Mouse (Mus musculus): Measurements from ENCODE around the gene Atp1b2. TPM values are rescaled to one million over a fixed set of nuclear protein-coding genes. Genes with fewer than 3 reads are reported as not detected.

Gene Atp1b2
- total and polyA plus RNA-seq, 2 experiments from 2014 or later: 15.1 to 23.7 TPM

DNA sequence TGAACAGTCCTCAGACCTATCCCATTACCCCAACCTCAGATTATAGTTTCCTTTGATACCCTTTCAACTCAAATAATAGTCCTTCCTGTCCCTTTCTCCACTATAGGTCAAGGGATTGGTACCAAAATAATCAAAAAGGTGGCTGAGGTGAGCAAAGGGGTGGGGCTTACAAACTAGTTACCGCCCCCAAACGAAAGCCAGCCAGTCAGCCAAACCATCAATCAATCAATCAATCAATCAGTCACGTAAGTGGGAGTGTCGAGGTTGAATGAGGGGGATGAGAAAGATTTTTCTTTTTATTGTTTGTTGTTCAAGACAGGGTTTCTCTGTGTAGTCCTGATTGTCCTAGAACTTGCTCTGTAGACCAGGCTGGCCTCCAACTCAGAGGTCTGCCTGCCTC lies 17.3 kb upstream of the Atp1b2 start:
- H3K4me3 ChIP-seq (ENCODE audit: low read depth, low read length): no peak overlapping the region
- no peak overlapping the region for H3K27ac ChIP-seq (ENCODE audit: low read depth)
- ATAC-seq (ENCODE audit: insufficient read depth, low read depth): no peak
- H3K4me1 ChIP-seq (ENCODE audit: control insufficient read depth, insufficient read depth): peaks cover 11% of the 10 kb centered on the region
- no peaks in the 10 kb centered on the region for H3K36me3 ChIP-seq (replicated peaks; ENCODE audit: control insufficient read depth, insufficient read depth, low read length)
- DNase-seq (ENCODE audit: low spot score): no peak
- TF ChIP-seq CTCF (IDR thresholded peaks at IDR 0.05; ENCODE audit: low read depth) (no peak), EP300 (IDR thresholded peaks at IDR 0.05; ENCODE audit: low read depth) (no peak)
- no peak overlapping the region for H3K4me2 ChIP-seq (ENCODE audit: low read depth, low read length)
- WGBS: 69% methylated on average over 4 of the region's 4 CpGs
- no peaks in the 10 kb centered on the region for H3K9me3 ChIP-seq (replicated peaks; ENCODE audit: control insufficient read depth, low read length)
- H3K9ac ChIP-seq (replicated peaks; ENCODE audit: low read depth, low read length): no peak overlapping the region
- H3K27me3 ChIP-seq (ENCODE audit: control insufficient read depth, insufficient read depth, low read length): no peaks in the 10 kb centered on the region

DNA sequence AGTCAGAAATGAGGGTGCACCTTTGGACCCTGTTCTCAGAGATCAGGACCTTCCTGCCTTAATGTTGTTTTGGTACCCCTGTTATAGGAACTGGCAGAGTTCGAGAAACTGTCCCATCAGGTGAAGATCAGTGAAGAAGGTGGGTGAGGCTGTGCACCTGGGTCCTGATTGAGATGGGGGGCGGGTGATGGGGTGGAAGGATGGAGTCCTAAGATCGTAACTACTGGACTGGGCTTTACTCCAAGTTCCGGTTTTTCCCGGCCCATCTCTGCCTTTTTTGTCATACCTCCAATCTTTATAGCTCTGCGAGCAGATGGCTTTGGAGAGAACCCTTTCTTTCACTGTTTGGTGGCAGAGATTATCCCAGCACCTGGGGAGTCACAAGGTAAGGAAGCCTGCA lies 16.7 kb upstream of the Atp1b2 start:
- ATAC-seq (ENCODE audit: insufficient read depth, low read depth): no peak
- peak overlapping the region; percentile 58; the same call in 1 of the 2 replicates for H3K27ac ChIP-seq (ENCODE audit: low read depth)
- TF ChIP-seq EP300 (IDR thresholded peaks at IDR 0.05; ENCODE audit: low read depth) (no peak), CTCF (IDR thresholded peaks at IDR 0.05; ENCODE audit: low read depth) (no peak)

DNA sequence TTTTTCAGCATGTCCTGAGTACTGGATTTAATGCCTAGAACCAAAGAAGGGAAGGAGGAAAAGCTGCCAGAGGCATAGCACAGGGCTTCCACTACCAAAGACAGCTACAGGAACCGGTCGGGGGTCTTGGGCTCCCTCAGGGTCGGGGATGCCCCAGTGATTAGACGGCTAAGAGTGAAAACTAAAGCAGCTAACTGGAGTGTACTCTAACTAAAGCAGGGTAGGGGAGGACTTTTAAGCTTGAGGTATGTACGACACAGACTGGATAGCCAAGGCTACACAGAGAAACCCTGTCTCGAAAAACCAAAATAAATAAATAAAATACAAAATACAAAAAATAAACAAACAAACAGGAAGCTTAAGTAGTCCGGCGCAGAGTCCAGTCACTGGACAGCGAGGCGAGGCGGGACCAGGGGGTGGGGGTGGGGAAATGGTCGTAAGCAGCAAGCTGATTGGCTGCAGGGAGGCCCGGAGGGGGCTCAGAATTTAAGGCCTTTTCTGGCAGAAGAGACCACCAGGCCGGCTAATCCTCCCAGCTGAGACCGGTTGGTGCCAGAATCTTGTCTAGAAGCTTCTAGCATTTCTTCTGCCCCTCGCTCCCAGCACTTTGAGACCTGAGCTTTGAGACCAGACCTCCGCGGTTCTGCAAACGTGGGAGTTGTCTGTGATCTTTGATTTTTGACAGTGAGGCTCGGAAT lies 16.0 kb upstream of the Atp1b2 start, which contains the start of gene Sat2:
TSS of gene Sat2 (plus strand) at position 454 of the 698 bp plus-strand sequence.
- peak; percentile 85 for ATAC-seq (ENCODE audit: insufficient read depth, low read depth)
- H3K9me3 ChIP-seq (replicated peaks; ENCODE audit: control insufficient read depth, low read length): no peaks in the 10 kb centered on the region
- H3K4me1 ChIP-seq (ENCODE audit: control insufficient read depth, insufficient read depth): peaks cover 11% of the 10 kb centered on the region
- WGBS: under 1% methylated on average over 20 of the region's 20 CpGs
- H3K27me3 ChIP-seq (ENCODE audit: control insufficient read depth, insufficient read depth, low read length): no peaks in the 10 kb centered on the region
- H3K9ac ChIP-seq (replicated peaks; ENCODE audit: low read depth, low read length): peak within 1 kb of the TSS; percentile 76
- no peak for TF ChIP-seq EP300 (IDR thresholded peaks at IDR 0.05; ENCODE audit: low read depth)
- no peak for TF ChIP-seq CTCF (IDR thresholded peaks at IDR 0.05; ENCODE audit: low read depth)
- no peaks in the 10 kb centered on the region for H3K36me3 ChIP-seq (replicated peaks; ENCODE audit: control insufficient read depth, insufficient read depth, low read length)
- peak within 1 kb of the TSS; percentile 71 for H3K4me3 ChIP-seq (ENCODE audit: low read depth, low read length)
- peak within 1 kb of the TSS; percentile 58 for H3K27ac ChIP-seq (ENCODE audit: low read depth)
- H3K4me2 ChIP-seq (ENCODE audit: low read depth, low read length): peak within 1 kb of the TSS; percentile 80
- DNase-seq (ENCODE audit: low spot score): peak; percentile 74

More for the DNA sequence above, 16.7 kb upstream of the Atp1b2 start:
- Histone ChIP-seq H3K4me2 (ENCODE audit: low read depth, low read length) (peak overlapping the region; percentile 80), H3K36me3 (replicated peaks; ENCODE audit: control insufficient read depth, insufficient read depth, low read length) (no peaks in the 10 kb centered on the region), H3K9me3 (replicated peaks; ENCODE audit: control insufficient read depth, low read length) (no peaks in the 10 kb centered on the region), H3K9ac (replicated peaks; ENCODE audit: low read depth, low read length) (peak overlapping the region; percentile 76), H3K4me3 (ENCODE audit: low read depth, low read length) (peak overlapping the region; percentile 71), H3K4me1 (ENCODE audit: control insufficient read depth, insufficient read depth) (peaks cover 11% of the 10 kb centered on the region), H3K27me3 (ENCODE audit: control insufficient read depth, insufficient read depth, low read length) (no peaks in the 10 kb centered on the region)
- DNase-seq (ENCODE audit: low spot score): no peak
- WGBS: 38% methylated on average over 6 of the region's 6 CpGs

DNA sequence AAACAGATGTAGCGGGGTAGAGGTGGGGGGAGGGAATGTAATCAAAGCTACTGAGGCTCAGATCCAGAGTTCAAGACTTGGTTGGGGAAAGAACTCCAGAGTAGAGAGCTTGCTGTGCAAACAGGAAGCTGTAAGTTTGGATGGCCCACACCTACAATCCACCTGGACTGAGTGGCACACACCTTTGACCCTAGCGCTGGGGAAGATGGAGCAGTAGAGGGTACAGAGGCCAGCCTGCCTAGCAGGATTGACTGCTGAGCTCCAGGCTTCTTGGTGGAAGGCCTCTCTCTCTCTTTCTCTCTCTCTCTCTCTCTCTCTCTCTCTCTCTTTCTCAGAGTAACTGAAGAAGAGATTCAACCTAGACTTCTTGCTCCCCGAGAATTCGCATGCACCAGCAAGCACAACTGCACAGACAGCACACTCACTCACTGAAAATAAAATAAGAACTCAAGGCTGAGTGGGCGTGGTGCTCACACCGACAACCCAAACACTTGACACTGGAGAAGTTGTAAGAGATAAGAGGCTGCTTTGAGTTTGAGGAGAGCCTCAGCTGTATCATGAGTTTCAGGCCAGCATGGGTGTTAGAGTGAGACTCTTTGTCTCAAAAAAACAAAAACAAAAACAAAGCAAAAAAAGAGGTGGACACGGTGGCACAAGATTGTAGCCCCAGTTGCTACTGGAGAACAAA lies 14.8 kb upstream of the Atp1b2 start:
- Histone ChIP-seq H3K36me3 (replicated peaks; ENCODE audit: control insufficient read depth, insufficient read depth, low read length) (no peaks in the 10 kb centered on the region), H3K27me3 (ENCODE audit: control insufficient read depth, insufficient read depth, low read length) (no peaks in the 10 kb centered on the region), H3K4me1 (ENCODE audit: control insufficient read depth, insufficient read depth) (peaks cover 11% of the 10 kb centered on the region), H3K9ac (replicated peaks; ENCODE audit: low read depth, low read length) (no peak overlapping the region), H3K27ac (ENCODE audit: low read depth) (no peak overlapping the region), H3K9me3 (replicated peaks; ENCODE audit: control insufficient read depth, low read length) (no peaks in the 10 kb centered on the region), H3K4me2 (ENCODE audit: low read depth, low read length) (no peak overlapping the region), H3K4me3 (ENCODE audit: low read depth, low read length) (no peak overlapping the region)
- WGBS: 61% methylated on average over 7 of the region's 7 CpGs
- DNase-seq (ENCODE audit: low spot score) (no peak), ATAC-seq (ENCODE audit: insufficient read depth, low read depth) (no peak)
- no peak for TF ChIP-seq CTCF (IDR thresholded peaks at IDR 0.05; ENCODE audit: low read depth)
- TF ChIP-seq EP300 (IDR thresholded peaks at IDR 0.05; ENCODE audit: low read depth): no peak

GRCm38 (mm10) chr11:69617805-69618204 lies 12.1 kb upstream of the Atp1b2 start, which contains the start of gene Shbg:
Shbg (minus strand) TSS chr11:69617905.
- ATAC-seq (ENCODE audit: insufficient read depth, low read depth) (no peak), DNase-seq (ENCODE audit: low spot score) (no peak)
- 58% methylated on average over 5 of the region's 5 CpGs for WGBS
- no peak within 1 kb of the TSS for H3K27ac ChIP-seq (ENCODE audit: low read depth)
- no peak for TF ChIP-seq EP300 (IDR thresholded peaks at IDR 0.05; ENCODE audit: low read depth)
- H3K9me3 ChIP-seq (replicated peaks; ENCODE audit: control insufficient read depth, low read length): no peaks in the 10 kb centered on the region
- H3K4me1 ChIP-seq (ENCODE audit: control insufficient read depth, insufficient read depth): peaks cover 14% of the 10 kb centered on the region
- no peaks in the 10 kb centered on the region for H3K36me3 ChIP-seq (replicated peaks; ENCODE audit: control insufficient read depth, insufficient read depth, low read length)
- H3K9ac ChIP-seq (replicated peaks; ENCODE audit: low read depth, low read length): no peak within 1 kb of the TSS
- no peaks in the 10 kb centered on the region for H3K27me3 ChIP-seq (ENCODE audit: control insufficient read depth, insufficient read depth, low read length)
- H3K4me3 ChIP-seq (ENCODE audit: low read depth, low read length): no peak within 1 kb of the TSS
- no peak within 1 kb of the TSS for H3K4me2 ChIP-seq (ENCODE audit: low read depth, low read length)
